Mouse (Mus musculus) liver, embryonic 13.5 days (tissue): ENCODE data around the gene Cstb. TPM values are rescaled to one million over a fixed set of nuclear protein-coding genes. Genes with fewer than 3 reads are reported as not detected.

Experiments
- ATAC-seq: fragments of 200-750 bp; cut with Nextera tagmentation; 2 replicates; pipeline ENCODE4 v1.8.0; 2017; ENCODE audit warnings: low read depth, mild to moderate bottlenecking, moderate number of reproducible peaks, moderate library complexity
- DNase-seq: peaks from one replicate; pipeline ENCODE4 v3.0.0; 2022
- H3K27ac ChIP-seq: fragments of 300-500 bp; sonication (generic); 2 replicates; pipeline ENCODE4 v1.5.1; 2015; ENCODE audit warnings: moderate library complexity, mild to moderate bottlenecking, inconsistent platforms
- H3K27me3 ChIP-seq: fragments of 300-500 bp; sonication (generic); 2 replicates; pipeline ENCODE4 v1.6.1; 2015; ENCODE audit warnings: mild to moderate bottlenecking, inconsistent platforms
- H3K36me3 ChIP-seq: fragments of 300-500 bp; sonication (generic); 2 replicates; pipeline ENCODE4 v1.6.1; 2015; ENCODE audit warnings: mild to moderate bottlenecking, inconsistent platforms
- H3K4me1 ChIP-seq: fragments of 300-500 bp; sonication (generic); replicated peaks from 2 replicates; pipeline ENCODE4 v1.6.1; 2015; ENCODE audit warnings: inconsistent platforms
- H3K4me2 ChIP-seq: fragments of 300-500 bp; sonication (generic); 2 replicates; pipeline ENCODE4 v1.6.1; 2015; ENCODE audit warnings: inconsistent platforms, mild to moderate bottlenecking, moderate library complexity
- H3K4me3 ChIP-seq: fragments of 300-500 bp; sonication (generic); replicated peaks from 2 replicates; pipeline ENCODE4 v1.5.1; 2015; ENCODE audit warnings: mild to moderate bottlenecking, inconsistent platforms
- H3K9ac ChIP-seq: fragments of 300-500 bp; sonication (generic); 2 replicates; pipeline ENCODE4 v1.6.1; 2015; ENCODE audit warnings: mild to moderate bottlenecking, inconsistent platforms
- H3K9me3 ChIP-seq: fragments of 300-500 bp; sonication (generic); replicated peaks from 2 replicates; pipeline ENCODE4 v1.6.1; 2016; ENCODE audit warnings: inconsistent platforms
- WGBS: fragments of 180-500 bp; shearing (Covaris S2); methylation state at CpG from one replicate; pipeline ENCODE4 v1.1.7; 2015; ENCODE audit not compliant: insufficient replicate concordance; 5-methylcytosine and 5-hydroxymethylcytosine counted together
- microRNA-seq: library from miRNA; unstranded; fragments of <30 nt; microRNA quantifications from one replicate; pipeline ENCODE4, GENCODE M21; 2016
- polyA plus RNA-seq: library from polyadenylated mRNA; unstranded; fragments of >200 nt; fragmentation: Nextera tagmentation; extraction: Ambion mirVana; gene quantifications from 2 replicates; pipeline ENCODE4 v1.2.1, GENCODE M21; 2015

The Cstb gene
- polyA plus RNA-seq, 1 experiment from 2014 or later: 97.6 TPM

GRCm38 (mm10) chr10:78476821-78477220, 51.4 kb downstream of the Cstb start:
- H3K27ac ChIP-seq: no peak overlapping the region
- WGBS: 19% methylated on average over 4 of the region's 4 CpGs
- H3K27me3 ChIP-seq: 0 out of 2 replicates have a peak, but pooled peaks cover 4% of the 10 kb centered on the region
- no peaks in the 10 kb centered on the region for H3K9me3 ChIP-seq
- H3K4me2 ChIP-seq: no peak overlapping the region
- no peaks in the 10 kb centered on the region for H3K36me3 ChIP-seq
- DNase-seq: no peak
- no peak overlapping the region for H3K9ac ChIP-seq
- no peak for ATAC-seq
- no peak overlapping the region for H3K4me3 ChIP-seq
- H3K4me1 ChIP-seq: peaks cover 7% of the 10 kb centered on the region

Small RNAs within 50 kb of the gene (microRNA-seq; reads per million reads assigned to microRNA genes)
- not detected for gene Mir6410
- not detected for gene Mir6907
- 0.88 reads per million for gene Mir6908

Other genes starting within 250 kb of the Cstb start
- 16.6 and 18.9 TPM in 2 replicates for gene Pwp2, start 240.5 kb upstream of the Cstb start, polyA plus RNA-seq
- gene Trappc10, start 181.0 kb upstream of the Cstb start, polyA plus RNA-seq: 15.6 and 15.8 TPM in 2 replicates
- 18.1 and 19.5 TPM in 2 replicates for gene Agpat3, start 73.2 kb upstream of the Cstb start, polyA plus RNA-seq
- gene Rrp1, start 12.6 kb upstream of the Cstb start, polyA plus RNA-seq: 160 and 177 TPM in 2 replicates
- gene Pdxk, start 39.3 kb downstream of the Cstb start, polyA plus RNA-seq: 5.8 and 7.0 TPM in 2 replicates
- not detected in 2 replicates for gene Olfr1358, start 91.8 kb downstream of the Cstb start, polyA plus RNA-seq
- 16.7 and 17.4 TPM in 2 replicates for gene Ilvbl, start 148.7 kb downstream of the Cstb start, polyA plus RNA-seq
- 1.8 TPM in 2 replicates for gene Syde1, start 166.3 kb downstream of the Cstb start, polyA plus RNA-seq
- not detected in 2 replicates for gene Olfr1357, start 192.4 kb downstream of the Cstb start, polyA plus RNA-seq